Mouse (Mus musculus) intestine, postnatal 0 days (tissue): ENCODE measurements around the gene Unc45a. TPM values are rescaled to one million over a fixed set of nuclear protein-coding genes. Genes with fewer than 3 reads are reported as not detected.
A peak's percentile ranks its signal among the peaks of the same experiment; 100 is the strongest.

ENCODE experiments used
- ATAC-seq: fragments of 200-750 bp; cut with Nextera tagmentation; 2 replicates; pipeline ENCODE4 v1.8.0; 2017; ENCODE audit warnings: mild to moderate bottlenecking, moderate TSS enrichment, moderate library complexity
- H3K27ac ChIP-seq: fragments of 300-500 bp; sonication (generic); 2 replicates; pipeline ENCODE4 v1.5.1; 2014; ENCODE audit warnings: mild to moderate bottlenecking, low read depth, low read length, moderate library complexity
- H3K27me3 ChIP-seq: fragments of 300-500 bp; sonication (generic); replicated peaks from 2 replicates; pipeline ENCODE4 v1.6.1; 2014; ENCODE audit warnings: low read length, mixed read lengths; ENCODE audit not compliant: control insufficient read depth, insufficient read depth
- H3K36me3 ChIP-seq: fragments of 300-500 bp; sonication (generic); 2 replicates; pipeline ENCODE4 v1.6.1; 2014; ENCODE audit warnings: mild to moderate bottlenecking, moderate library complexity; ENCODE audit not compliant: control insufficient read depth, insufficient read depth
- H3K4me1 ChIP-seq: fragments of 300-500 bp; sonication (generic); replicated peaks from 2 replicates; pipeline ENCODE4 v1.6.1; 2014; ENCODE audit warnings: antibody characterized with exemption, low read length, mixed read lengths; ENCODE audit not compliant: control insufficient read depth, insufficient read depth
- H3K4me2 ChIP-seq: fragments of 300-500 bp; sonication (generic); replicated peaks from 2 replicates; pipeline ENCODE4 v1.6.1; 2014; ENCODE audit warnings: low read depth, mild to moderate bottlenecking, moderate library complexity
- H3K4me3 ChIP-seq: fragments of 300-500 bp; sonication (generic); 2 replicates; pipeline ENCODE4 v1.5.1; 2014; ENCODE audit warnings: low read depth, low read length
- H3K9ac ChIP-seq: fragments of 300-500 bp; sonication (generic); 2 replicates; pipeline ENCODE4 v1.6.1; 2014; ENCODE audit warnings: mild to moderate bottlenecking, low read depth, low read length
- H3K9me3 ChIP-seq: fragments of 300-500 bp; sonication (generic); 2 replicates; pipeline ENCODE4 v1.6.1; 2016; ENCODE audit warnings: mixed run types; ENCODE audit not compliant: control insufficient read depth
- CTCF ChIP-seq: sonication (generic); IDR thresholded peaks from 2 replicates; pipeline ENCODE4 v1.5.1; 2016; ENCODE audit warnings: low read depth, mild to moderate bottlenecking, control low read depth, antibody characterized with exemption, moderate library complexity
- WGBS: fragments of 180-500 bp; shearing (Covaris S2); extraction: QIAGEN DNeasy Blood & Tissue Kit; methylation state at CpG from one replicate; pipeline ENCODE4 v1.1.7; 2014; 5-methylcytosine and 5-hydroxymethylcytosine counted together
- polyA plus RNA-seq: library from polyadenylated mRNA; unstranded; fragments of >200 nt; fragmentation: Nextera tagmentation; extraction: Ambion mirVana; gene quantifications from 2 replicates; pipeline ENCODE4 v1.2.1, GENCODE M21; 2015

Unc45a gene
- polyA plus RNA-seq, 1 experiment from 2014 or later, result 20.0 TPM

DNA sequence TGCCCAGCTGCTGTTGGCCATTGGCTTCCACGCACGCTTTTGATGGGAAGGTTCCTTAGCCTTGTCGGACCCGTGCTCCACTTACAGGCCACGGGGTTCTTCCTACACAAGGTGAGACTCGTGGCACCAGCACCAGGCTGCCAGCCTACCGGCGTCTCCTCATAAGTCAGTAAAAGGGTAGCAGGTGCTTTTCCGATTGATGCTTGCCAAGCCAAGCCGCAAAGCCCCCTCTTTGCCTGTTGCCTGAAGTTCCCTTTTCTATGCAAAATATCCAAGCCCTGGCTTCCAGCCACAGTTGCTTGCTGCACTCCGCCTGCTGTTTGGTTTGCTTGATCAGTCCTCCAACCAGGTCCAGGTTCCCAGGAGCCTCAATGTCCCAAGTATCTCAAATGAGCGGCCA is 33.0 kb upstream of the Unc45a start:
- WGBS, result 86% methylated on average over 12 of the region's 12 CpGs
- TF ChIP-seq CTCF, result no peak
- no peak overlapping the region for H3K9ac ChIP-seq
- H3K4me3 ChIP-seq, result no peak overlapping the region
- H3K9me3 ChIP-seq, result no peaks in the 10 kb centered on the region
- H3K36me3 ChIP-seq, result no peaks in the 10 kb centered on the region
- no peaks in the 10 kb centered on the region for H3K27me3 ChIP-seq
- H3K4me2 ChIP-seq, result no peak overlapping the region
- no peak overlapping the region for H3K27ac ChIP-seq
- H3K4me1 ChIP-seq, result no peaks in the 10 kb centered on the region
- ATAC-seq, result no peak

DNA sequence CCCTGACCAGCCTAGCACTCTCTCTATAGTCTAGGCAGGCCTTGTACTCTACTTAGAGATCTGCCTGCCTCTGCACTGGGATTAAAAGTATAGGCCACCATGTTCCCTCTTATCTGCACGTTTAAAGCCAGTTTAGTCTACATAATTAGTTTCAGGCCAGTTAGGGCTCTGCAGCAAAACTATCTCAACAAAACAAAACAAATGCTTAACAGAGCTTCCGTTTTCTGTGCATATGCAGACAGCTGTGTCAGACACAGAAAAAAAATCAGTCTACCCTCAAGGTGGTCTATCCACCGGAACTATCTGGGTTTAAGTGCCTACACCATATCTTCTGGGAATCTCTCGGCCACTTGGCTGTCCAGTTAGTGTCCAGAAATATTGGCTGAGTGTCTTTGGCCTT is 32.5 kb upstream of the Unc45a start:
- peaks cover 3% of the 10 kb centered on the region; the same call in 1 of the 2 replicates for H3K36me3 ChIP-seq
- no peaks in the 10 kb centered on the region for H3K27me3 ChIP-seq
- H3K4me3 ChIP-seq, result no peak overlapping the region
- H3K4me2 ChIP-seq, result no peak overlapping the region
- no peak overlapping the region for H3K9ac ChIP-seq
- H3K9me3 ChIP-seq, result no peaks in the 10 kb centered on the region
- TF ChIP-seq CTCF, result no peak
- no peaks in the 10 kb centered on the region for H3K4me1 ChIP-seq
- WGBS, result 74% methylated on average over 4 of the region's 4 CpGs
- no peak overlapping the region for H3K27ac ChIP-seq
- no peak for ATAC-seq

DNA sequence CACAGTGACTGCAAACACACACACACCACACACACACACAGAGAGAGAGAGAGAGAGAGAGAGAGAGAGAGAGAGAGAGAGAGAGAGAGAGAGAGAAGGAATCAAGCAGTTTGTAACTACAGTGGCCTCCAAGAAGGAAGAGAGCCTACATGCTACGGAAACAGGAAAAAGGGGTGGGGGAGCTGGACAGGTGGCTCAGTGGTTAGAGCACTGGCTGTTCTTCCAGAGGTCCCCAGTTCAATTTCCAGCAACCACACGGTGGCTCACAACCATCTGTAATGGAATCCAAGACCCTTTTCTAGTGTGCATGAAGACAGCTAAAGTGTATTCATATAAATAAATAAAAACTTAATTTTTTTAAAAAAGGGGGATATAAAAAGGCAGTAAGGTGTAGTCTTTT is 31.9 kb upstream of the Unc45a start:
- no peaks in the 10 kb centered on the region for H3K4me1 ChIP-seq
- no peak overlapping the region for H3K4me2 ChIP-seq
- WGBS, result 71% methylated on average over 2 of the region's 2 CpGs
- H3K9me3 ChIP-seq, result no peaks in the 10 kb centered on the region
- H3K27me3 ChIP-seq, result no peaks in the 10 kb centered on the region
- peaks cover 9% of the 10 kb centered on the region; the same call in 1 of the 2 replicates for H3K36me3 ChIP-seq
- ATAC-seq, result no peak
- no peak overlapping the region for H3K4me3 ChIP-seq
- H3K27ac ChIP-seq, result no peak overlapping the region
- no peak overlapping the region for H3K9ac ChIP-seq
- TF ChIP-seq CTCF, result no peak

DNA sequence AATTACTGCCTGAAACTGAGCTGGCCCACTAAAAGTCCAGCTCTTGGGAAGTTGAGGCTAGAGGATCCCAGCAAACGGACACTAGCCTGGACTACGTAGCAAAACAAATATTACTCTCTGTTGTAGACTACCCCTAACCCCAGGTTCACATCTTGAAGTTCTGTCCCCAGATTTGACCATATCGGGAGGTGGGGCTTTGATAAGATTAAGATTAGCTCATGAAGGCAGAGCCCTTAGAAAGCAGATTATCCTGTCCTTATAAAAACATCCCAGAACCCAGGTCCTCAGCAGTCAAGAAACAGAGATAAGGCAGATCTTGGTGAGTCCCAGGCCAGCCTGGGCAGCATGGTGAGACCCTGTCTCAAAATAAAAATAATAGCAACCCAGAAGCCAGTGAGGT is 31.4 kb upstream of the Unc45a start:
- no peak overlapping the region for H3K27ac ChIP-seq
- no peaks in the 10 kb centered on the region for H3K27me3 ChIP-seq
- no peaks in the 10 kb centered on the region for H3K4me1 ChIP-seq
- no peak overlapping the region for H3K4me2 ChIP-seq
- no peaks in the 10 kb centered on the region for H3K9me3 ChIP-seq
- TF ChIP-seq CTCF, result no peak
- H3K36me3 ChIP-seq, result peaks cover 14% of the 10 kb centered on the region; the same call in 1 of the 2 replicates
- H3K9ac ChIP-seq, result no peak overlapping the region
- 80% methylated on average over 3 of the region's 3 CpGs for WGBS
- no peak for ATAC-seq
- H3K4me3 ChIP-seq, result no peak overlapping the region

DNA sequence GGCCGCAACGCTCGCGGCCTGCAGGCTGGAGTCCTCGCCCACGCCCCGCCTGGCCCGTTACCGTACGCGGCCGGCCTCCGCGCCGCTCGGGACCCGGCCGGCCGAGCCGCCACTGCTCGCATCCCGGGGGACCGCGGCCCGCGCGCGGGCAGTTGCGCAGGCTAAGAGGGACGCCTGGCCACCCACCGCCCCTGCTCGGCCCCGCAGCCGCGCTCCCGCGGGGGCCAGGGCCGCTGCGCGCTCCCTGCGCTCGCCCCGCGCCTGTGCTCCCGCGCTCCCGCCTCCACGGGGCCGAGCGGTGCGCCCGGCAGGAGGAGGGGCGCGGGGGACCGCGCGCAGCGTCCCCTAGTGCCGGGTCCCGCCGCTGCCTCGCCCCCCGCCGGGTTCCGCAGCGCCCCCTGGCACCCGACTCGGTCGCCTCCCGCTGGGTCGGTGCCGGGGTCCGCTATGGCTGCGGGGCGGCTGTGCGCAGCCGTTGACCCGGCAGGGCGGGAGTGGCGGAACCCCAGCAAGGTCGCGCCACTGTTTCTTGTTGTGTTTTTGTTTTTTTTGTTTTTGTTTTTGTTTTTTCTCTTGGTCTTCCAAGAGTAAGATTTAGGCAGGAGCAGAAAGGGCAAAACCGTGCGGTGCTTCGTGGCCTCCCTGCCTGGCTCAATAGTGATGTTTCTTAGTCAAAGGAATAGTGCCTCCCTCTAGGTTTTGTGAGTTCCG is 30.4 kb upstream of the Unc45a start, which contains the start of gene Man2a2:
Gene Man2a2 (minus strand): TSS at position 335 of the 711 bp plus-strand sequence.
- H3K36me3 ChIP-seq, result peaks cover 23% of the 10 kb centered on the region; the same call in 1 of the 2 replicates
- H3K27me3 ChIP-seq, result no peaks in the 10 kb centered on the region
- H3K4me2 ChIP-seq, result peak within 1 kb of the TSS; percentile 100
- under 1% methylated on average over 72 of the region's 86 CpGs for WGBS
- peak within 1 kb of the TSS; percentile 75 for H3K27ac ChIP-seq
- peak; percentile 84 for TF ChIP-seq CTCF
- H3K4me1 ChIP-seq, result no peaks in the 10 kb centered on the region
- ATAC-seq, result peak; percentile 32; the same call in 1 of the 2 replicates
- no peaks in the 10 kb centered on the region for H3K9me3 ChIP-seq
- H3K9ac ChIP-seq, result peak within 1 kb of the TSS; percentile 72
- peak within 1 kb of the TSS; percentile 85 for H3K4me3 ChIP-seq

DNA sequence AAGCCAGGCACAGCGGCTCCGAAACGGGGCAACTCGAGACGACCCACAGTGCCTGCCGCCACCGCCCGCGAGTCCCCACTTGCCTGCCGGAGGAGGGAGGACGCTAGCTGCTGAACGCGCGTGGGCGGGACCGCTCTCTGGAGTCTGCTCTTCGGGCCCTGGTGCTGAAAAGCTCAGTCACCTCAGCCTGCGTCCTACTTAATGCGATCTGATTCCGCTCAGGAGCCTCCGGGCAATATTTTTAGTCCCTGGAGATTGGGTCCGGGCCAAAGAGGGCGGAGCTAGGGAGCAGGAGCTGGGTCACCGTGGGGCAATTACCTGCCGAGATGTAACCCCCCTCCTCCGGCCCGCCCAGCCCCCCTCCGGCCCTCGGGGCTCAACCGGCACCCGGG is 29.8 kb upstream of the Unc45a start:
- ATAC-seq, result peak; percentile 40
- Histone ChIP-seq H3K36me3 (peaks cover 24% of the 10 kb centered on the region; the same call in 1 of the 2 replicates), H3K27ac (peak overlapping the region; percentile 75), H3K9ac (peak overlapping the region; percentile 72), H3K27me3 (no peaks in the 10 kb centered on the region), H3K4me2 (peak overlapping the region; percentile 100), H3K9me3 (no peaks in the 10 kb centered on the region), H3K4me1 (no peaks in the 10 kb centered on the region), H3K4me3 (peak overlapping the region; percentile 85)
- TF ChIP-seq CTCF, result no peak
- WGBS, result under 1% methylated on average over 30 of the region's 31 CpGs
